Mouse (Mus musculus) neural tube, postnatal 0 days (tissue): Measurements from ENCODE around the gene Zfp384. TPM values are rescaled to one million over a fixed set of nuclear protein-coding genes. Genes with fewer than 3 reads are reported as not detected.

ENCODE experiments used
- polyA plus RNA-seq: library from polyadenylated mRNA; unstranded; fragments of >200 nt; fragmentation: Nextera tagmentation; extraction: Ambion mirVana; gene quantifications from 2 replicates; pipeline ENCODE4 v1.2.1, GENCODE M21; 2015

The Zfp384 gene
- 13.6 and 13.7 TPM in 2 replicates for polyA plus RNA-seq

DNA sequence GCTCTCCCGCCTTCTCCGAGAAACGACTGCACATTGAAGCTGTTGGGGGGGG is at the start of gene Zfp384:
TSS of gene Zfp384 (plus strand) at position 17 of the 52 bp plus-strand sequence.

DNA sequence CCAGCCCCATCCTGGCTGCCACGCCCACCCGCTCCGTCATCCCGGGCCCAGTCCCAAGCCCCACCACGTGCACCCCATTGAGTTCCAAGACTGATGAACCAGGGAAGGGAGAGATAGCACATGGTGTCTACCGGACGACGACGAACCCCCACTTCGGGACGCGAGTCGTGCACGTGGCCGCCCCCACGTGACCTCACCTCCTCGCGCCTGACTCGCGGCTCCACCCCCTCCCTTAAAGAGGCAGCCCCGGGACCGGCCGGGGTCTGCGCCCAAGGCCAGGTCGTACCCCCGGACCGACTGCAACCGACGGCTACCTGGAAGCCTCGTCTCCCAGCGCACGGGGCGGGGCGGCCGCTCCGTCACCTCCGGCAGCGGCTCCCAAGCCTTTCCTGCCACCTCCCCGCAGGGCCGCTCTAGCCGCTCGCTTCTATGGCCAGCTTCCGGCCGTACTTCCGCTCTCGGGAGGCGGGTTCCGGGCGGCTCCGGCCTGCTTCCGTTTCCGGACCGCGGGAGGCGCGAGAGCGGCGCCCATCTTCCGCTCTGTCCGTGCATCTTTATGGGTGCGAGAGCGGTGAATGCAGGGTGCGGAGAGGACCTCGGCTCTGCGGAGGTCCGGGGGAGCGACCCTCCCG is 43.7 kb upstream of the Zfp384 start, which contains the start of gene Cops7a:
TSS of gene Cops7a (minus strand) at position 451 of the 632 bp plus-strand sequence.

DNA sequence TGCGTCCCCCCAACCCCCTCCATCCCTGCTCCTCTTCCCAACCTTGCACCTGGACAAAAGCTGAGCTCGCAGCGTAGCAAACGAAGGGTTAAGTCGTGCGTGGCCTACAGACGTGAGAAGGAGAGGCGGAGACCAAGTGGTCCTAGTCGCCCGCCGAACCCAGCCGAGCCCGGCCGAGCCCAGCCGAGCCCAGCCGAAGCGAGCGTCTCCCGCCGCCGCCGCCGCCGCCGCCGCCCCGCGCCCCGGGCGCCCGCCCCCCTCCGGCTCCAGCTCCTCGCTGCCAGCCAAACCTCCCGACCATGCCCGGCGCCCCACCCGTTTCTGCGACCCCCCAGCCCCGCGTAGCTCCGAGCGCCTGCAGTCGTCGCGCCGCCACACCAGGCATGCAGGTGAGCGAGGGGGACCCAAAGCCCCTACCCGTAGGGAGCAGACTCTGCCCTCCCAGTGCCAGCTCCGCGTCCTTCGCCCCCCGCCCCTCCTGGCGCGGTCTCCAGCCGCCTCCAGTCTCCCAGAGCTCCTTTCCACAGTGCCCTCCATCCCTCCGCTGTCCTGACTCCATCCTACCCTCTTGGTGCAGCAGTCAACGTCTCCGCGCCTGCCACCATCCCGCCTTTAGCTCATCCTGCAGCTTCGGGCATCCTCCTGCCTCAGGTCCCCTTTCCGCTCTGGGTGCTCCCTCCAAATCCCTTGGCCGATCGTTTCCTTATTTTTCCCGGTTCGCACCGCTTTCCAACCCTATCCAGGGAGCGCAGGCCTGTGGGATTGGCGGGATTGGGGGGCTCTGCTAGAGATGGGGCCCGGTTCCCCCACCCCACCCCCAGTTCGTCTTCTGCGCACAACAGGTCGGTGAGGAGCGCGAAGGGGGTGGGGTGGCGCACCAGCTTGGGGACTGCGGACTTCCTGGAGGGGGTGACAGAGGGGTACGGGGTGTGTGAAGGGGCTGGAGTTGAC is 12.1 kb upstream of the Zfp384 start, which contains the start of gene Pianp:
TSS of gene Pianp (plus strand) at position 144 of the 951 bp plus-strand sequence.

DNA sequence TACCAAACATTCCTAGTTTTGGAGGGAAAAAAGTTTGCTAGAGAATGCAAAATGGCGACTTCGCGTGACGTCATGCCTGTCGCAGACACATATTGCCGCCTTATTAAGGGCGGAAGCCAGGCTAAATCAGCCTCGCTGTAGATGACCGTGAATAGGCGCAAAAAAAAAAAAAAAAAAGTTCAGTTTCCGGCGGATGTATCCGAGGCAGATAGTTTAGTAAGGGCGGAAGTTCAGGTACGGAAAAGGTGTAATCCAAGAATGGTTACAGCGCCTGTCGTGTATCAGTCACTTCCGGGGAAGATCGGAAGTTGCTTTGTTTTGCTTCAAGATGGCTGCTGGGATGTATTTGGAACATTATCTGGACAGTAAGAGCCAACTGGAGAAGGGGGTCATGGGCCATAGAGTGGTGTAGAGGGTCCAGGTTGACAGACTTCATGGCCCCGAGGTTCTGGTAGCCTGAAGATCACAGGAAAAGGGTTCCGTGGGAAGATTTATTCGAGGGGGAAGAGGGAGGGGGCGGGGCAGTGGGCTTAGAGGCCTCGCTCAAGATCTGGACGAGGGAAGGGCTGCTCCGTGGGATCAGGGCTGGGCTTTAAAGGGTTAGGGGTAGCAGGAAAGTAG is 30.7 kb downstream of the Zfp384 start, which contains the start of gene Ing4:
TSS of gene Ing4 (plus strand) at position 228 of the 621 bp plus-strand sequence.

DNA sequence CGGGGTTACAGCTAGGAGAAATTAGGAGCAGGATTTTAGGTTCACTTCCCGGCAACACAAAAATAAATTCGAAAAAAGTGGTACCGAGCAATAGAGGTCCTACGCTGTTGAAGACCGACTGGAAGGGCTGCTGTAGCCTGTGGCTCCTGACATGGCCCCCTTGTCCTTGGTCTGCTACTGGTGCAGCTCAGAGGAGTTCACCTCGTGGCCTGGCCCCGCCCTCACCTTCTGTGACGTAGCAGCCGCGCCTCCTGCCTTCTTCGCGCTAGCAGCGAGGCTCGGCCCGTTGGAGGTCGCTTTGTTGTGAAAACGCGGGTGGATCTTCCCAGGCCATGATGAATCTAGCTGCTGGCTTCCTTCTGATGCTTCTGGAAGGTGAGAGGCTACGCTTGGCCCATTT is 40.7 kb downstream of the Zfp384 start, which contains the start of gene Acrbp:
TSS of gene Acrbp (plus strand) at position 12 of the 400 bp plus-strand sequence.

DNA sequence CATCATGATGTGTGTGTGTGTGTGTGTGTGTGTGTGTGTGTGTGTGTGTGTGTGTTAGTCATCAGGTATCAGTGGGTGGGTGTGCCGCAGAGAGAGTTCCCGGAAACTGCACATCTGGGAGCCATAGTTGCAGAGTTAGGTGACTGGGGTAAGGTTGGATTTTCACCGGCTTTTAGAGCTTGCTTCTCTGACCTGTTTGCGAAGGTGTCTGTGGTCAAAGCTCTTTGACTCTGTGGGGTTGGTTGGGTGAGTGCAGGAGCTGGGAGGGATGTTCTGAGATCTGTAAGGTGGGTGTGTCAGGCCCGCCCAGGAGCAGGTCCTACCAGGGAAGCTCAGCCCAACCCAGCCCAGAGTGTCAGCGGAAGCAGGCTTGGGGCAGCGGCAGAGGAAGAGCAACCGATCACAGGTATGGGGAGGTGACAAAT is 58.6 kb downstream of the Zfp384 start, which contains the start of gene Lpar5:
TSS of gene Lpar5 (plus strand) at position 350 of the 425 bp plus-strand sequence.

Other genes with a start within 250 kb of the Zfp384 start
- gene Eno2, start 239.5 kb upstream of the Zfp384 start, polyA plus RNA-seq = 305 and 307 TPM in 2 replicates
- 2.4 and 3.0 TPM in 2 replicates for gene Lrrc23, start 229.4 kb upstream of the Zfp384 start, polyA plus RNA-seq
- 10.3 and 10.9 TPM in 2 replicates for gene Spsb2, start 200.5 kb upstream of the Zfp384 start, polyA plus RNA-seq
- 467 and 484 TPM in 2 replicates for gene Tpi1, start 194.8 kb upstream of the Zfp384 start, polyA plus RNA-seq
- 154 and 171 TPM in 2 replicates for gene Usp5, start 179.7 kb upstream of the Zfp384 start, polyA plus RNA-seq
- 18.2 and 21.2 TPM in 2 replicates for gene Cdca3, start 179.6 kb upstream of the Zfp384 start, polyA plus RNA-seq
- gene Gnb3, start 168.9 kb upstream of the Zfp384 start, polyA plus RNA-seq = 0.22 and 0.38 TPM in 2 replicates
- 16.8 and 19.6 TPM in 2 replicates for gene P3h3, start 151.4 kb upstream of the Zfp384 start, polyA plus RNA-seq
- 35.3 and 42.6 TPM in 2 replicates for gene Gpr162, start 145.2 kb upstream of the Zfp384 start, polyA plus RNA-seq
- 0.15 TPM in 1 of 2 replicates, not detected in the other for gene Cd4, start 120.9 kb upstream of the Zfp384 start, polyA plus RNA-seq
- gene Lag3, start 97.4 kb upstream of the Zfp384 start, polyA plus RNA-seq = 3.1 and 5.2 TPM in 2 replicates
- 932 TPM in 2 replicates for gene Ptms, start 89.0 kb upstream of the Zfp384 start, polyA plus RNA-seq
- 685 and 704 TPM in 2 replicates for gene Mlf2, start 77.8 kb upstream of the Zfp384 start, polyA plus RNA-seq
- 111 and 114 TPM in 2 replicates for gene Cops7a, start 43.6 kb upstream of the Zfp384 start, polyA plus RNA-seq
- gene Pianp, start 12.5 kb upstream of the Zfp384 start, polyA plus RNA-seq = 80.9 and 95.2 TPM in 2 replicates
- 91.2 and 93.6 TPM in 2 replicates for gene Ing4, start 30.6 kb downstream of the Zfp384 start, polyA plus RNA-seq
- 18.7 and 19.3 TPM in 2 replicates for gene Acrbp, start 40.5 kb downstream of the Zfp384 start, polyA plus RNA-seq
- 0.71 and 0.94 TPM in 2 replicates for gene Lpar5, start 58.8 kb downstream of the Zfp384 start, polyA plus RNA-seq
- gene Chd4, start 86.8 kb downstream of the Zfp384 start, polyA plus RNA-seq = 90.4 and 92.6 TPM in 2 replicates
- gene Nop2, start 122.8 kb downstream of the Zfp384 start, polyA plus RNA-seq = 37.5 and 39.7 TPM in 2 replicates
- gene Iffo1, start 136.1 kb downstream of the Zfp384 start, polyA plus RNA-seq = 24.5 and 27.5 TPM in 2 replicates
- 1,880 and 2,030 TPM in 2 replicates for gene Gapdh, start 157.3 kb downstream of the Zfp384 start, polyA plus RNA-seq
- 17.6 and 23.0 TPM in 2 replicates for gene Ncapd2, start 182.6 kb downstream of the Zfp384 start, polyA plus RNA-seq
- 166 and 188 TPM in 2 replicates for gene Mrpl51, start 182.7 kb downstream of the Zfp384 start, polyA plus RNA-seq
- gene Vamp1, start 206.4 kb downstream of the Zfp384 start, polyA plus RNA-seq = 148 and 157 TPM in 2 replicates
- gene Tapbpl, start 222.7 kb downstream of the Zfp384 start, polyA plus RNA-seq = 7.7 and 9.3 TPM in 2 replicates
- gene Cd27, start 227.9 kb downstream of the Zfp384 start, polyA plus RNA-seq = 2.5 TPM in 2 replicates